Mouse (Mus musculus) small intestine, adult 2 months (tissue): Measurements from ENCODE around the gene Cyyr1.

Experiments
- CTCF ChIP-seq: fragments of 200-500 bp; IDR thresholded peaks from 2 replicates; pipeline ENCODE4 v1.5.1; 2012; ENCODE audit warnings: low read depth, mild to moderate bottlenecking, control low read depth, inconsistent platforms, low read length, moderate library complexity, mixed read lengths; ENCODE audit not compliant: insufficient replicate concordance, insufficient read length; ENCODE audit errors: extremely low read depth
- POLR2A ChIP-seq: fragments of 200-500 bp; IDR thresholded peaks from 2 replicates; pipeline ENCODE4 v1.6.1; 2012; ENCODE audit warnings: low read depth, mild to moderate bottlenecking, control low read depth, inconsistent platforms, low read length, moderate library complexity

DNA sequence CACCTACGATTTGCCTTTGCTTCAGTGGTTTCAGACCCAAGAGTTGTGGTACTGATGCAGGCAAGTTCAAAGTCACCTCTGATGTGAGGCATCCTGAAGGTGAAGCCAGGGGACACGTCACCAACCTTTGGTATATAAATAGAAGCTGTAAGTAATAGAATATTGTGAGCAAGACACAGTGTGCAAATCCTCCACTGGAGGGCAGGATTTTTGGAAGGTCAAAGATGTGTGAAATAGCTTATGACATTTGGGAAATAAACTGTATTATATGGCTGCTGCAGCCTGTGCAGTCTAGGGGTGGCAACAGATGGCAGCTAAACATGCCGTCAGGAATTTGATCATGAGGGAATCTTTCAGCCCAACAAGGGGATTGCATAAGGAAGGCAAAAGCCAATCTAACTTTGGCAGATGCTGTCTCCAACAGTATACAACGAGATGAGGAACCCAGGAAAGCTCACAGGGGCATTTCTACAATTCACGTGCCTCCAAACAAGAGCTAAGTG lies 65.0 kb downstream of the Cyyr1 start:
- TF ChIP-seq POLR2A (no peak), CTCF (no peak)
